Mouse (Mus musculus): ENCODE measurements at regions not wholly inside any gene's neighbourhood (a gene's known extent, or its start where the extent isn't known, plus 50 kb on each side); places are given as distances from the start of the nearest gene placed in this dataset.

DNA sequence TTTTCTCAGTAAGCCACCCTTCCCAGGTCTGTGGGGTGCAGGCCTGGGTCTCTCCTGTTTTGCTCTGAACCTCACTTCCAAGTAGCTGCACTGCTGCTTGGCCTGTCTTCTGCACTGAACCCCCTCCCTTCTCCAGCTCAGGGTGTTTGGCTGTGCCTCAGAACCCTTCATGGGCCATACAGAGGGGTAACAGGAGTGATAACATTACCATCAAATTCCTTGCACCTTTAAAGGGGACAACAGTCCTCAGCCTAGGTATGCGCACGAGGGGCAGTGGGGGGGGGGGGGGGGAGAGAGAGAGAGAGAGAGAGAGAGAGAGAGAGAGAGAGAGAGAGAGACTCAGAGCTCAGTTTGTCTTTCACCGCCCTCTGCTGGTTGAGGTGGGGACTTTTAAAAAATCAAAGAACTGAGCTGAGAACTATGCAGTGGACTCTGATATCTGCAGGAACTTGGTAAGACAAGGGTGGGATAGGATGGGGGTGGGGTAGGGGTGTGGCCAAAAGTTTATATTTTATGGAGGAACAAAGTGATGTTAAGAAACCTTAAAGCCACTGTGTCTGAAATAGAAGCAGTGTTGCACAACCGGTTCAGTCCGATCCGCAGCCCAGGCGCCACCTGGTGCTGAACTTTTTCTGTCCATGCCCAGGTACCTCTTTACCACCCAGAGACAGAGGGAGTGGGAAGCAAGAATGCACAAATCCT, 152.3 kb upstream of the Npvf start:
- peak; percentile 46; the same call in 1 of the 2 replicates for TF ChIP-seq CTCF (IDR thresholded peaks at IDR 0.05; ENCODE audit: low read depth)
- TF ChIP-seq EP300 (IDR thresholded peaks at IDR 0.05; ENCODE audit: low read depth) = no peak

Data from liver, embryonic 14.5 days (tissue).